In the genomic region with DNA sequence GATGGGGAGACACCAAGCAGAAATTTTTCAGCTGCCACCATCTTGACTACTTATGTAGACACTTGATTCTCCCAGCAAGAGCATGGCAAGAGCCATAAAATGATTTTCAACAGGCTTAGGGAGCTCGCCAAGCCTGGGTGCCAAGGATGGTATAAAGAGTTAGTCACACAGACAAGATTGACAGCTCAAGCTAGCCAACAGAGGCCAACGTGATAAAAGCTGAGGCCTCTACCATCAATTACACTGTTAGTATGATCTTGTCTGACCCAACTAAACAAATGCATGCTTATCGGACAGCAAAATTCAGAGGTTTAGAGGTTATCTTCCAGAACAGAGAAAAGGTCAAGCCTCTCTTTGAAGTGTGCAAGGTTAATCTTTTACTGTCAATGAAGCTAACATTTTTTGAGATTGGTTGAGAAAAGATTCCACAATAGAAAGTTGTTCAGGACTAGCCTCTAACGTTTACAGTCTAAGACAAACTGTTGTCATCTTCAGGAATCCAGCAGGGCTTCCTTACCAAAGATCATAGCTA, we compare ENCODE assay signal across 15 mouse cellular contexts. TPM values are rescaled to one million over a fixed set of nuclear protein-coding genes. Genes with fewer than 3 reads are reported as not detected.
DNase-seq lines count a peak whose midpoint lies in the region; TF ChIP-seq lines count a peak whose summit lies in the region.
"Had no signal": no experiment of that assay in that cellular context is flagged by ENCODE, and none has a peak within 500 bp of the region (broad histone marks: within the 10 kb centered on the region; RNA-seq: fewer than 3 reads in every experiment).

No protein-coding gene starts in this region.

- no peak overlapping the region for H3K27ac ChIP-seq in testis, adult 2 months (ENCODE audit: control insufficient read depth, insufficient read depth, low read depth, low read length)
- H3K27ac ChIP-seq: embryonic facial prominence, embryonic 12.5 days; forebrain, embryonic 15.5 days; heart, adult 2 months; heart, embryonic 15.5 days; hindbrain, embryonic 10.5 days; hindbrain, embryonic 14.5 days; intestine, embryonic 15.5 days had no signal

- peak; percentile 28 for DNase-seq in heart, adult 11 months
- DNase-seq in heart, postnatal 10 days, result no peak
- no peak for DNase-seq in testis, postnatal 10 days (ENCODE audit: low spot score)
- peak; percentile 9 for DNase-seq in adrenal gland, postnatal 25 days
- DNase-seq in left cerebral cortex, postnatal 25 days (ENCODE audit: low spot score in 2 of 2), result no peak
- DNase-seq: cerebellum, adult 8-10 months; cerebellum, postnatal 14 days; heart, adult 2 months had no signal

- no peak for TF ChIP-seq POLR2A in testis, adult 2 months (IDR thresholded peaks at IDR 0.05; ENCODE audit: control insufficient read depth, low read depth, low read length)

- no peaks in the 10 kb centered on the region; the same call in 1 of the 2 replicates for H3K4me1 ChIP-seq in testis, adult 2 months (ENCODE audit: control insufficient read depth, insufficient read depth, low read length)
- H3K4me1 ChIP-seq: embryonic facial prominence, embryonic 12.5 days; forebrain, embryonic 15.5 days; heart, embryonic 15.5 days; hindbrain, embryonic 10.5 days; intestine, embryonic 15.5 days had no signal

- no peaks in the 10 kb centered on the region for H3K27me3 ChIP-seq in testis, adult 2 months (ENCODE audit: control insufficient read depth, insufficient read depth, low read length)
- H3K27me3 ChIP-seq: embryonic facial prominence, embryonic 12.5 days; forebrain, embryonic 15.5 days; heart, embryonic 15.5 days; intestine, embryonic 15.5 days had no signal

- intact Hi-C loops in heart, postnatal 10 days (cut with DNase I), result no loop called here
- intact Hi-C loops in left cerebral cortex, postnatal 25 days (cut with DNase I), result no loop called here

- no peaks in the 10 kb centered on the region for H3K36me3 ChIP-seq in testis, adult 2 months (ENCODE audit: control insufficient read depth, insufficient read depth, low read length)
- H3K36me3 ChIP-seq: embryonic facial prominence, embryonic 12.5 days; forebrain, embryonic 15.5 days; heart, embryonic 15.5 days; hindbrain, embryonic 10.5 days; intestine, embryonic 15.5 days had no signal

- H3K4me3 ChIP-seq in testis, adult 2 months (ENCODE audit: control insufficient read depth, low read depth, low read length), result peak overlapping the region; percentile 46
- H3K4me3 ChIP-seq: embryonic facial prominence, embryonic 12.5 days; forebrain, embryonic 15.5 days; heart, adult 2 months; heart, embryonic 15.5 days; hindbrain, embryonic 10.5 days; intestine, embryonic 15.5 days had no signal

- no peak for TF ChIP-seq CTCF in testis, adult 2 months (IDR thresholded peaks at IDR 0.05; ENCODE audit: control insufficient read depth, insufficient read depth, insufficient replicate concordance, low read depth, low read length)

RNA-seq across cellular contexts. Expression of a gene that starts 6.8 kb away (rescaled TPM):
- total RNA-seq in heart, postnatal 10 days (2021), result 10 to 100 TPM; 14.3 to 22.4 TPM
- polyA plus RNA-seq in testis, adult 2 months (2012; rRNA removed), result 7.2 and 10.4 TPM in 2 replicates
- total RNA-seq in adrenal gland, postnatal 25 days (2021), result 22.3 and 22.6 TPM in 2 replicates
- total RNA-seq in left cerebral cortex, postnatal 25 days (2021), result 10 to 100 TPM; 20.8 to 22.6 TPM

Comparison
In these comparisons a context has a peak if more than half of its experiments do, and no peak if none do; other contexts are left out.
1. DNase-seq: peak in heart, adult 11 months (single experiment) and adrenal gland, postnatal 25 days (single experiment); none in heart, postnatal 10 days (0 of 2), testis, postnatal 10 days (single experiment) and left cerebral cortex, postnatal 25 days (0 of 2).